ENCODE assay signal across 20 mouse cellular contexts in the genomic region with DNA sequence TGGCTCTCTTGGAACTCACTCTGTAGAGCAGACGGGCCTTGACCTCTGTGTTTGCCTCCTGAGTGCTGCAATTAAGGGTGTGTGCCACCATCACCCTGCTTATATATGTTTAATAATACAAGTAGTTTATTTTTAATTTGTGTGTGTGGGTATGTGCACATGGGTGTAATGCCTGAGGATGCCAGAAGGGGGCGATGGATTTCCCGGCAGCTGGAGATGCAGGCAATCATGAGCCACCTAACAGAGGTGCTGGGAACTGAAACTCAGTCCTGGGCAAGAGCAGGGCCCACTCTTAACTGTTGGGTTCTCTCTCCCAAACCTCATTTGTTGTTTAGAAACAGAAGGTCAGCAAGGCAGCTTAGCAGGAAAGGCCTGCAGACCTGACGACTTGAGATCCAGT. TPM values are rescaled to one million over a fixed set of nuclear protein-coding genes. Genes with fewer than 3 reads are reported as not detected.
A peak's percentile ranks its signal among the peaks of the same experiment; 100 is the strongest.
DNase-seq lines count a peak whose midpoint lies in the region; ATAC-seq and TF ChIP-seq lines count a peak whose summit lies in the region.
"Had no signal": no experiment of that assay in that cellular context is flagged by ENCODE, and none has a peak within 500 bp of the region (broad histone marks: within the 10 kb centered on the region; RNA-seq: fewer than 3 reads in every experiment).

No protein-coding gene starts in this region.

- DNase-seq in hindbrain, postnatal 0 days (ENCODE audit: low spot score): no peak
- DNase-seq in hindbrain, embryonic 10.5 days (ENCODE audit: low spot score): no peak
- DNase-seq in liver, postnatal 0 days: no peak
- DNase-seq in layer of hippocampus, adult 9-11 months: no peak
- DNase-seq: adrenal gland, adult 2 months; cerebellum, adult 11 months; cerebellum, postnatal 36 days; kidney, adult 9 months; midbrain, embryonic 14.5 days; spleen, adult 18-20 months; thymus, postnatal 25 days had no signal

- no peak for ATAC-seq in hindbrain, postnatal 0 days
- ATAC-seq in liver, postnatal 0 days: no peak
- no peak for ATAC-seq in liver, embryonic 12.5 days
- ATAC-seq: forebrain, embryonic 14.5 days; hindbrain, embryonic 16.5 days had no signal

- no peak overlapping the region for H3K9ac ChIP-seq in hindbrain, postnatal 0 days (replicated peaks; ENCODE audit: low read length)
- H3K9ac ChIP-seq in liver, postnatal 0 days (replicated peaks): no peak overlapping the region
- H3K9ac ChIP-seq in liver, embryonic 12.5 days: no peak overlapping the region
- H3K9ac ChIP-seq in ES-Bruce4 (ENCODE audit: low read depth, poor library complexity, severe bottlenecking): no peak overlapping the region
- H3K9ac ChIP-seq: heart, embryonic 12.5 days; stomach, embryonic 15.5 days had no signal

- no peaks in the 10 kb centered on the region for H3K36me3 ChIP-seq in hindbrain, postnatal 0 days (ENCODE audit: insufficient read depth, low read length)
- no peaks in the 10 kb centered on the region for H3K36me3 ChIP-seq in hindbrain, embryonic 10.5 days
- no peaks in the 10 kb centered on the region for H3K36me3 ChIP-seq in liver, postnatal 0 days (replicated peaks; ENCODE audit: insufficient read depth, low read length)
- no peaks in the 10 kb centered on the region for H3K36me3 ChIP-seq in liver, embryonic 12.5 days
- no peaks in the 10 kb centered on the region for H3K36me3 ChIP-seq in ES-Bruce4 (ENCODE audit: control insufficient read depth, insufficient read depth, low read length, poor library complexity, severe bottlenecking)
- H3K36me3 ChIP-seq: heart, embryonic 12.5 days; limb, embryonic 10.5 days; stomach, embryonic 15.5 days had no signal

- no peak for TF ChIP-seq POLR2A in ES-Bruce4 (IDR thresholded peaks at IDR 0.05; ENCODE audit: insufficient read depth, low read length)
- TF ChIP-seq POLR2A in olfactory bulb, adult 2 months (IDR thresholded peaks at IDR 0.05; ENCODE audit: insufficient read depth, low read depth, low read length): no peak

- no peak overlapping the region for H3K27ac ChIP-seq in hindbrain, postnatal 0 days
- H3K27ac ChIP-seq in hindbrain, embryonic 10.5 days: no peak overlapping the region
- no peak overlapping the region for H3K27ac ChIP-seq in liver, postnatal 0 days (ENCODE audit: low read depth)
- no peak overlapping the region for H3K27ac ChIP-seq in liver, embryonic 12.5 days
- H3K27ac ChIP-seq in ES-Bruce4 (ENCODE audit: insufficient read depth, low read length): no peak overlapping the region
- no peak overlapping the region for H3K27ac ChIP-seq in olfactory bulb, adult 2 months (ENCODE audit: insufficient read depth, low read depth, low read length)
- H3K27ac ChIP-seq: limb, embryonic 10.5 days; stomach, embryonic 15.5 days had no signal

- 77% methylated on average over 4 of the region's 4 CpGs for WGBS in hindbrain, postnatal 0 days
- WGBS in hindbrain, embryonic 10.5 days: 76% methylated on average over 4 of the region's 4 CpGs
- WGBS in liver, postnatal 0 days (ENCODE audit: insufficient replicate concordance): 75% methylated on average over 4 of the region's 4 CpGs
- WGBS in liver, embryonic 12.5 days (ENCODE audit: insufficient replicate concordance): 70% methylated on average over 4 of the region's 4 CpGs
- WGBS in olfactory bulb, adult 2 months: 82% methylated on average over 4 of the region's 4 CpGs

- no peak for TF ChIP-seq EP300 in liver, postnatal 0 days (IDR thresholded peaks at IDR 0.05; ENCODE audit: low read depth)
- no peak for TF ChIP-seq EP300 in ES-Bruce4 (IDR thresholded peaks at IDR 0.05; ENCODE audit: insufficient read depth, low read depth, low read length)

- no peak overlapping the region for H3K4me3 ChIP-seq in hindbrain, postnatal 0 days (ENCODE audit: low read length)
- H3K4me3 ChIP-seq in hindbrain, embryonic 10.5 days: no peak overlapping the region
- H3K4me3 ChIP-seq in liver, postnatal 0 days (ENCODE audit: low read depth, low read length): no peak overlapping the region
- H3K4me3 ChIP-seq in liver, embryonic 12.5 days: no peak overlapping the region
- no peak overlapping the region for H3K4me3 ChIP-seq in ES-Bruce4 (ENCODE audit: low read depth, low read length)
- no peak overlapping the region for H3K4me3 ChIP-seq in olfactory bulb, adult 2 months (ENCODE audit: insufficient read depth, low read depth, low read length)
- H3K4me3 ChIP-seq: heart, embryonic 12.5 days; limb, embryonic 10.5 days; stomach, embryonic 15.5 days had no signal

- H3K27me3 ChIP-seq in hindbrain, postnatal 0 days (ENCODE audit: insufficient read depth, low read length): no peaks in the 10 kb centered on the region
- H3K27me3 ChIP-seq in hindbrain, embryonic 10.5 days (ENCODE audit: insufficient read depth, poor library complexity, severe bottlenecking): no peaks in the 10 kb centered on the region
- H3K27me3 ChIP-seq in liver, postnatal 0 days (ENCODE audit: insufficient read depth, low read length): no peaks in the 10 kb centered on the region
- H3K27me3 ChIP-seq in liver, embryonic 12.5 days (replicated peaks): peaks cover 3% of the 10 kb centered on the region; the same call in 1 of the 2 replicates
- no peaks in the 10 kb centered on the region for H3K27me3 ChIP-seq in ES-Bruce4 (ENCODE audit: control insufficient read depth, insufficient read depth, low read length, poor library complexity, severe bottlenecking)
- H3K27me3 ChIP-seq: heart, embryonic 12.5 days; stomach, embryonic 15.5 days had no signal

- H3K4me1 ChIP-seq in hindbrain, postnatal 0 days (ENCODE audit: insufficient read depth, low read length): no peaks in the 10 kb centered on the region
- H3K4me1 ChIP-seq in hindbrain, embryonic 10.5 days (replicated peaks): peaks cover 3% of the 10 kb centered on the region; the same call in 1 of the 2 replicates
- peaks cover 3% of the 10 kb centered on the region for H3K4me1 ChIP-seq in liver, postnatal 0 days (ENCODE audit: insufficient read depth)
- no peaks in the 10 kb centered on the region for H3K4me1 ChIP-seq in liver, embryonic 12.5 days
- peaks cover 2% of the 10 kb centered on the region for H3K4me1 ChIP-seq in ES-Bruce4 (ENCODE audit: control insufficient read depth, insufficient read depth, low read length)
- no peaks in the 10 kb centered on the region for H3K4me1 ChIP-seq in olfactory bulb, adult 2 months (ENCODE audit: control insufficient read depth, insufficient read depth, low read length)
- H3K4me1 ChIP-seq: heart, embryonic 12.5 days; limb, embryonic 10.5 days; stomach, embryonic 15.5 days had no signal

- no peak overlapping the region for H3K4me2 ChIP-seq in hindbrain, postnatal 0 days (ENCODE audit: low read depth, low read length)
- H3K4me2 ChIP-seq in liver, postnatal 0 days (ENCODE audit: low read depth, low read length): no peak overlapping the region
- H3K4me2 ChIP-seq in liver, embryonic 12.5 days: no peak overlapping the region
- H3K4me2 ChIP-seq: heart, embryonic 12.5 days; stomach, embryonic 15.5 days had no signal

- H3K9me3 ChIP-seq in hindbrain, postnatal 0 days (ENCODE audit: low read length): no peaks in the 10 kb centered on the region; the same call in 1 of the 2 replicates
- H3K9me3 ChIP-seq in hindbrain, embryonic 10.5 days: peaks cover 14% of the 10 kb centered on the region; the same call in 1 of the 2 replicates
- H3K9me3 ChIP-seq in liver, postnatal 0 days (ENCODE audit: low read length): peaks cover 4% of the 10 kb centered on the region; the same call in 1 of the 2 replicates
- H3K9me3 ChIP-seq in liver, embryonic 12.5 days (replicated peaks): no peaks in the 10 kb centered on the region
- H3K9me3 ChIP-seq in ES-Bruce4 (replicated peaks; ENCODE audit: control insufficient read depth, insufficient read depth, low read length, poor library complexity, severe bottlenecking): peaks cover 13% of the 10 kb centered on the region
- H3K9me3 ChIP-seq: stomach, embryonic 15.5 days had no signal

- peak; percentile 34; the same call in 1 of the 2 replicates for TF ChIP-seq CTCF in hindbrain, postnatal 0 days (IDR thresholded peaks at IDR 0.05; ENCODE audit: low read depth)
- peak; percentile 41 for TF ChIP-seq CTCF in liver, postnatal 0 days (IDR thresholded peaks at IDR 0.05; ENCODE audit: low read depth)
- TF ChIP-seq CTCF in ES-Bruce4 (IDR thresholded peaks at IDR 0.05; ENCODE audit: low read depth, low read length): peak; percentile 40
- TF ChIP-seq CTCF in olfactory bulb, adult 2 months (IDR thresholded peaks at IDR 0.05; ENCODE audit: insufficient read depth, low read depth, low read length): 0 out of 2 replicates have a peak, but pooled peaks have one; percentile 11

RNA-seq across cellular contexts. Expression of a gene that starts 9.1 kb away (rescaled TPM):
- 43.2 and 50.7 TPM in 2 replicates for total RNA-seq in hindbrain, postnatal 0 days (2014; rRNA removed)
- polyA plus RNA-seq in hindbrain, postnatal 0 days (2015; fragmentation: Nextera tagmentation; extraction: Ambion mirVana): 29.0 and 30.7 TPM in 2 replicates
- polyA plus RNA-seq in hindbrain, embryonic 10.5 days (2016; fragmentation: Nextera tagmentation; extraction: Ambion mirVana): 46.8 and 57.3 TPM in 2 replicates
- 8.8 and 9.3 TPM in 2 replicates for polyA plus RNA-seq in liver, postnatal 0 days (2015; fragmentation: Nextera tagmentation; extraction: Ambion mirVana)
- 11.1 and 11.3 TPM in 2 replicates for polyA plus RNA-seq in liver, embryonic 12.5 days (2016; fragmentation: Nextera tagmentation; extraction: Ambion mirVana)
- polyA plus RNA-seq in ES-Bruce4 (2011; ENCODE audit: insufficient read depth, insufficient read length, low read depth, missing spikeins): 138 and 154 TPM in 2 replicates
- polyA plus RNA-seq in olfactory bulb, adult 2 months (2012; ENCODE audit: insufficient read depth, insufficient read length, low replicate concordance, missing spikeins): not detected in 2 replicates

RNA-seq across cellular contexts. Expression of a gene that starts 16.7 kb away (rescaled TPM):
- not detected in 2 replicates for total RNA-seq in hindbrain, postnatal 0 days (2014; rRNA removed)
- 0.46 and 0.55 TPM in 2 replicates for polyA plus RNA-seq in hindbrain, postnatal 0 days (2015; fragmentation: Nextera tagmentation; extraction: Ambion mirVana)
- 1.2 and 1.8 TPM in 2 replicates for polyA plus RNA-seq in hindbrain, embryonic 10.5 days (2016; fragmentation: Nextera tagmentation; extraction: Ambion mirVana)
- polyA plus RNA-seq in liver, postnatal 0 days (2015; fragmentation: Nextera tagmentation; extraction: Ambion mirVana): 9.6 and 10.8 TPM in 2 replicates
- 0.95 and 1.0 TPM in 2 replicates for polyA plus RNA-seq in liver, embryonic 12.5 days (2016; fragmentation: Nextera tagmentation; extraction: Ambion mirVana)
- polyA plus RNA-seq in ES-Bruce4 (2011; ENCODE audit: insufficient read depth, insufficient read length, low read depth, missing spikeins): 17.1 and 23.2 TPM in 2 replicates
- not detected in 2 replicates for polyA plus RNA-seq in olfactory bulb, adult 2 months (2012; ENCODE audit: insufficient read depth, insufficient read length, low replicate concordance, missing spikeins)
- total RNA-seq: adrenal gland, adult 2 months; megakaryocyte, adult 5-6 weeks had no signal
- polyA plus RNA-seq: adrenal gland, adult 2 months; forebrain, embryonic 14.5 days; midbrain, embryonic 14.5 days had no signal

RNA-seq across cellular contexts. Expression of a gene that starts 29.6 kb away (rescaled TPM):
- 68.9 and 76.5 TPM in 2 replicates for total RNA-seq in hindbrain, postnatal 0 days (2014; rRNA removed)
- 55.6 and 57.5 TPM in 2 replicates for polyA plus RNA-seq in hindbrain, postnatal 0 days (2015; fragmentation: Nextera tagmentation; extraction: Ambion mirVana)
- polyA plus RNA-seq in hindbrain, embryonic 10.5 days (2016; fragmentation: Nextera tagmentation; extraction: Ambion mirVana): 89.0 and 99.8 TPM in 2 replicates
- 51.0 and 51.3 TPM in 2 replicates for polyA plus RNA-seq in liver, postnatal 0 days (2015; fragmentation: Nextera tagmentation; extraction: Ambion mirVana)
- 31.9 and 34.4 TPM in 2 replicates for polyA plus RNA-seq in liver, embryonic 12.5 days (2016; fragmentation: Nextera tagmentation; extraction: Ambion mirVana)
- polyA plus RNA-seq in ES-Bruce4 (2011; ENCODE audit: insufficient read depth, insufficient read length, low read depth, missing spikeins): 86.7 and 97.9 TPM in 2 replicates
- polyA plus RNA-seq in olfactory bulb, adult 2 months (2012; ENCODE audit: insufficient read depth, insufficient read length, low replicate concordance, missing spikeins): not detected in 2 replicates

RNA-seq across cellular contexts. Expression of a gene that starts 42.7 kb away (rescaled TPM):
- total RNA-seq in hindbrain, postnatal 0 days (2014; rRNA removed): 0.40 and 0.89 TPM in 2 replicates
- polyA plus RNA-seq in hindbrain, postnatal 0 days (2015; fragmentation: Nextera tagmentation; extraction: Ambion mirVana): 0.66 and 1.1 TPM in 2 replicates
- polyA plus RNA-seq in hindbrain, embryonic 10.5 days (2016; fragmentation: Nextera tagmentation; extraction: Ambion mirVana): 0.60 and 0.78 TPM in 2 replicates
- 5.4 and 11.2 TPM in 2 replicates for polyA plus RNA-seq in liver, postnatal 0 days (2015; fragmentation: Nextera tagmentation; extraction: Ambion mirVana)
- 3.7 and 5.4 TPM in 2 replicates for polyA plus RNA-seq in liver, embryonic 12.5 days (2016; fragmentation: Nextera tagmentation; extraction: Ambion mirVana)
- 17.3 and 27.3 TPM in 2 replicates for polyA plus RNA-seq in ES-Bruce4 (2011; ENCODE audit: insufficient read depth, insufficient read length, low read depth, missing spikeins)
- not detected in 2 replicates for polyA plus RNA-seq in olfactory bulb, adult 2 months (2012; ENCODE audit: insufficient read depth, insufficient read length, low replicate concordance, missing spikeins)

Comparison
In these comparisons a context has a peak if more than half of its experiments do, and no peak if none do; other contexts are left out.
1. RNA of a gene that starts 29.6 kb away (polyA plus RNA-seq): 89.0 to 99.8 TPM in hindbrain, embryonic 10.5 days, 86.7 to 97.9 TPM in ES-Bruce4, 55.6 to 57.5 TPM in hindbrain, postnatal 0 days, 51.0 to 51.3 TPM in liver, postnatal 0 days and 31.9 to 34.4 TPM in liver, embryonic 12.5 days; not detected in olfactory bulb, adult 2 months; every median in the first group is over 10 times any median in the second.
2. Peak in every context shown above with its lines, with median percentiles within 50 percentile points of each other: CTCF ChIP-seq.